Mouse (Mus musculus): ENCODE data around the gene Ppp1cc. TPM values are rescaled to one million over a fixed set of nuclear protein-coding genes. Genes with fewer than 3 reads are reported as not detected.
A peak's percentile ranks its signal among the peaks of the same experiment; 100 is the strongest.

Gene Ppp1cc
- polyA plus RNA-seq, 1 experiment from 2014 or later, result 300 TPM

DNA sequence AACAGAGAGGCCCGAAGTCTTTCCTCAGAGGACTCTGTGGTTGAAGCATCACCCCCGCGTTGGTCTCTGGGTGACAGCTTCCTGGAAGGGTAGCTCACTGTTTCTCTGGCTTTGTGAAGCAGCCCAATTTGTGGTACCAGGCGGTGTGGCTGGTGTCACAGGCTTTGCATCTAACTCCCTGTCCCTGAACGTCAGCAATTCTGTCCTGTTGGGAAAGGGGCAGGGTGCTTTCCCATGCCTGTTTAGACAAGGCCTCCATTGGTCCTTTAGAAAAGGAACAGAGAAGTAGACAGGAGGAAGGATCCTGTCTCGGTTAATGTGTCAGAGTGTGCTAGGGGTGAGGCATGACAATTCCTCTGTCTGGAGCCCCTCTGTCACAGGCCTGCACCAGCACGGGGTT lies 60.9 kb downstream of the Ppp1cc start:
- WGBS, result 86% methylated on average over 7 of the region's 7 CpGs
- ATAC-seq (ENCODE audit: insufficient number of reproducible peaks, insufficient read depth, low FRiP score, low TSS enrichment, low read depth), result no peak
- H3K27me3 ChIP-seq, result no peaks in the 10 kb centered on the region

DNA sequence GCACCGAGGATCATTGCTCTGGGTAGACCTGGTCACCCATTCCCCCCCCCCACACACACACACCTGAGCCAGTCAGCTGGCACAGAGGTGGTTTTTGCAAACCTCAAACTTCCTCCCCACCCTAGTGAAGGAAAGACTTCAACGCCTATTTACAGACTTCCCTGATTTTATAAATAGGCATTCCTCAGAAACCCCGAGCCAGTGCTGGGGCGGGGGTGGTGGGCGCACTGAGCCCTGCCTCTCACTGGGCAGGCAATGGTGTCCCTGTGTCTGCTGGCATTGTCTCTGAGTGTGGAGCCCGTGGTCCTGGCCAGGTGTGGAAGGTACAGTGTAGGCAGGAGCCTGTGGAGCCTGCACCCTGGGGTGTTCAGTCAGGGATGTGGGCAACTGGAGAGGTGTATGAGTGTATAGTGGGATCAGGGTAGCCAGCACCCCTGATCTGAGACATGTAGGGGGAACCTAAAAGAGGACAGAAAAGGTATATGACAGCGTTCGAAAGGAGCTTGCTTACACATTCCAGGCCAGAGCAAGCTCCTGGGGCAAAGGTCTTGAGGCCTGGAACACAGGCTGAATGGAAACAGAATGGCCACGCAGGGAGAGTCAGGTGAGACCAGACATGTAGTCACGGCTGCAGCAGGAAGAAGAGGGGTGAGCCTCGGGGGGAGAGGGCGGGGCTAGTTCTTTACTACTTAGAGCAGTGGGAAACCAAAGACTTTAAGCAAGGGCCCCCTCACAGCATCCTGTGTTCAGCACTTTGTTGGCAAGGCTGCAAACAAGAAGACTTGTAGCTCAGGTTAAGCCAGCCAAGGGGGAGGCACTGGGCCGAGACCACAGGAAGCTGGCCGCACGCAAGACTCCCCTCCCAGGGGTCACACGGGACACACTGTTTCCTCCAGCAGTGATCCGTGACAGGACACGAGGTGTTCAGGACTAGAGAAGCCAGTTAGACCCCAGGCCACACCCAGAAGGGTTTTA lies 61.9 kb downstream of the Ppp1cc start:
- Histone ChIP-seq H3K9ac (replicated peaks) (0 out of 2 replicates have a peak overlapping the region, but pooled peaks have one; percentile 18), H3K4me2 (no peak overlapping the region), H3K9me3 (no peaks in the 10 kb centered on the region), H3K36me3 (no peaks in the 10 kb centered on the region), H3K27ac (no peak overlapping the region), H3K4me3 (replicated peaks) (no peak overlapping the region), H3K4me1 (replicated peaks) (peaks cover 20% of the 10 kb centered on the region), H3K27me3 (no peaks in the 10 kb centered on the region)
- ATAC-seq (ENCODE audit: insufficient number of reproducible peaks, insufficient read depth, low FRiP score, low TSS enrichment, low read depth), result no peak
- WGBS, result 62% methylated on average over 18 of the region's 18 CpGs

More for the DNA sequence above, 60.9 kb downstream of the Ppp1cc start:
- peaks cover 15% of the 10 kb centered on the region for H3K4me1 ChIP-seq (replicated peaks)
- H3K4me2 ChIP-seq, result no peak overlapping the region
- H3K36me3 ChIP-seq, result no peaks in the 10 kb centered on the region
- H3K9me3 ChIP-seq, result no peaks in the 10 kb centered on the region
- H3K27ac ChIP-seq, result no peak overlapping the region
- no peak overlapping the region for H3K9ac ChIP-seq (replicated peaks)
- H3K4me3 ChIP-seq (replicated peaks), result no peak overlapping the region

DNA sequence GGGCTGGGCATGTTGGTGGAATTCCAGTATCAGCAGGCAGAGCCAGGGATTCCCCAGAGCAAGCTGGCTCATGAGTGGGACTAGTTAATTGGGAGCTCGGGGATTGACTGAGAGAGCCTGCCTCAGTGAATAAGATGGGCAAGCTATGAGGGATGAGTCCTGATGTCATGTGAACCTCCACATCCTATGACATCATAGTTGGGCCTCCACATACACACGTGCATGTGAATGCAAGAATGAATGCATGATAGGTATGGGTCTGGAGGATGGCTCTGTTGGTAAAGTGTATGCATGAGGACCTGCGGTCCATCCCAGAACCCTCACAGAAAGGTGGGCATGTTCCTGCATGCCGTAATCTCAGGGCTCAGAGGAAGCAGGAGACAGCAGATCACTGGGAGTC lies 63.0 kb downstream of the Ppp1cc start:
- Histone ChIP-seq H3K9ac (replicated peaks) (no peak overlapping the region), H3K4me2 (no peak overlapping the region), H3K27me3 (no peaks in the 10 kb centered on the region), H3K4me3 (replicated peaks) (no peak overlapping the region), H3K36me3 (no peaks in the 10 kb centered on the region), H3K9me3 (no peaks in the 10 kb centered on the region), H3K4me1 (replicated peaks) (peaks cover 26% of the 10 kb centered on the region), H3K27ac (no peak overlapping the region)
- ATAC-seq (ENCODE audit: insufficient number of reproducible peaks, insufficient read depth, low FRiP score, low TSS enrichment, low read depth), result no peak
- 89% methylated on average over 4 of the region's 4 CpGs for WGBS

DNA sequence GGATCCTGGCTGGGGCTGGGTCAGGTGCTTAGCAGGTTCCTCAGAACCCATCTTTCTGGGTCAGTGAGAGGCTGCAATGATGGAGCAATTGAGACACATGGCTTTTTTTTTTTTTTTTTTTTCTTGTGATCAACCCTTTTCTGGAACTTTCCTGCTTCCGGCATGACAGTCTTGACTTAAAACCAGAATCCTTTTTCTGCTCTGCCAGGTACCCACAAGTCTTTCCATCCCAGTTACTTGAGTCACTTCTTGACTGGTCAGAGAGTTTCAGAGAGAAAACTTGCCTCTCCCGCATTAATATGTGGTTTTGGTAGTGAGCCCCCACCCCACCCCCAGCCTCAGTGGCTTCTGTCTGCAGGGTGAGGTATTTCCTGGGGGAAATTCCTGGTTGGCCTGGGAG lies 66.2 kb downstream of the Ppp1cc start:
- ATAC-seq (ENCODE audit: insufficient number of reproducible peaks, insufficient read depth, low FRiP score, low TSS enrichment, low read depth), result no peak
- no peak overlapping the region for H3K9ac ChIP-seq (replicated peaks)
- H3K4me2 ChIP-seq, result no peak overlapping the region
- no peaks in the 10 kb centered on the region for H3K27me3 ChIP-seq
- H3K36me3 ChIP-seq, result no peaks in the 10 kb centered on the region
- peaks cover 11% of the 10 kb centered on the region; the same call in 1 of the 2 replicates for H3K9me3 ChIP-seq
- no peak overlapping the region for H3K4me3 ChIP-seq (replicated peaks)
- no peak overlapping the region for H3K27ac ChIP-seq
- H3K4me1 ChIP-seq (replicated peaks), result peaks cover 26% of the 10 kb centered on the region
- 88% methylated on average over 2 of the region's 2 CpGs for WGBS

Other genes starting within 250 kb of the Ppp1cc start
- gene Cux2, start 108.2 kb upstream of the Ppp1cc start, polyA plus RNA-seq (2016; fragmentation: Nextera tagmentation; extraction: Ambion mirVana), result 5.0 and 5.9 TPM in 2 replicates
- gene Myl2, start 57.3 kb upstream of the Ppp1cc start, polyA plus RNA-seq (2016; fragmentation: Nextera tagmentation; extraction: Ambion mirVana), result 1.8 TPM in 1 of 2 replicates, not detected in the other
- gene Ccdc63, start 17.5 kb upstream of the Ppp1cc start, polyA plus RNA-seq (2016; fragmentation: Nextera tagmentation; extraction: Ambion mirVana), result 0.20 TPM in 1 of 2 replicates, not detected in the other
- 7.8 and 9.5 TPM in 2 replicates for gene Hvcn1, start 48.5 kb downstream of the Ppp1cc start, polyA plus RNA-seq (2016; fragmentation: Nextera tagmentation; extraction: Ambion mirVana)
- gene Tctn1, start 106.2 kb downstream of the Ppp1cc start, polyA plus RNA-seq (2016; fragmentation: Nextera tagmentation; extraction: Ambion mirVana), result 4.5 and 4.8 TPM in 2 replicates
- gene Pptc7, start 126.1 kb downstream of the Ppp1cc start, polyA plus RNA-seq (2016; fragmentation: Nextera tagmentation; extraction: Ambion mirVana), result 10.1 and 11.4 TPM in 2 replicates
- 14.2 and 15.8 TPM in 2 replicates for gene Rad9b, start 196.0 kb downstream of the Ppp1cc start, polyA plus RNA-seq (2016; fragmentation: Nextera tagmentation; extraction: Ambion mirVana)
- gene Vps29, start 196.1 kb downstream of the Ppp1cc start, polyA plus RNA-seq (2016; fragmentation: Nextera tagmentation; extraction: Ambion mirVana), result 167 and 170 TPM in 2 replicates
- gene Gpn3, start 213.6 kb downstream of the Ppp1cc start, polyA plus RNA-seq (2016; fragmentation: Nextera tagmentation; extraction: Ambion mirVana), result 85.8 and 87.2 TPM in 2 replicates
- 95.0 and 99.5 TPM in 2 replicates for gene Fam216a, start 214.1 kb downstream of the Ppp1cc start, polyA plus RNA-seq (2016; fragmentation: Nextera tagmentation; extraction: Ambion mirVana)
- 83.3 and 89.3 TPM in 2 replicates for gene Arpc3, start 233.6 kb downstream of the Ppp1cc start, polyA plus RNA-seq (2016; fragmentation: Nextera tagmentation; extraction: Ambion mirVana)